Mouse (Mus musculus) myocyte (in vitro differentiated cells): ENCODE measurements around the gene Zbtb3. TPM values are rescaled to one million over a fixed set of nuclear protein-coding genes. Genes with fewer than 3 reads are reported as not detected.

Source experiments
- H3K27me3 ChIP-seq: one replicate; pipeline ENCODE4 v1.6.1; 2011; ENCODE audit not compliant: control insufficient read depth, insufficient read depth, insufficient read length
- H3K36me3 ChIP-seq: one replicate; pipeline ENCODE4 v1.6.1; 2011; ENCODE audit not compliant: control insufficient read depth, insufficient read depth
- H3K4me2 ChIP-seq: one replicate; pipeline ENCODE4 v1.6.1; 2011; ENCODE audit warnings: low read depth, control low read depth
- H3K4me3 ChIP-seq: one replicate; pipeline ENCODE4 v1.5.1; 2011; ENCODE audit warnings: mild to moderate bottlenecking, control low read depth, moderate library complexity
- H3K79me2 ChIP-seq: one replicate; pipeline ENCODE4 v1.6.1; 2011; ENCODE audit not compliant: control insufficient read depth, insufficient read depth
- H3ac ChIP-seq: one replicate; pipeline ENCODE4 v1.6.1; 2011; ENCODE audit not compliant: control insufficient read depth, insufficient read length
- CEBPB ChIP-seq: IDR thresholded peaks from 2 replicates; pipeline ENCODE4 v1.6.1; 2011; ENCODE audit warnings: mild to moderate bottlenecking, moderate library complexity; ENCODE audit not compliant: poor library complexity, insufficient read depth, severe bottlenecking
- E2F4 ChIP-seq: IDR thresholded peaks from one replicate; pipeline ENCODE4 v1.6.1; 2011; ENCODE audit warnings: mild to moderate bottlenecking, control low read depth, moderate library complexity; ENCODE audit not compliant: insufficient read depth
- MAX ChIP-seq: IDR thresholded peaks from one replicate; pipeline ENCODE4 v1.6.1; 2011; ENCODE audit warnings: low read depth, mild to moderate bottlenecking, control low read depth
- MYOD1 ChIP-seq, 3 experiments: IDR thresholded peaks; one replicate each; pipeline ENCODE4 v1.6.1; 2011; ENCODE audit warnings: control low read depth in 2 of 3, low read depth in 2 of 3, mild to moderate bottlenecking in 2 of 3, moderate library complexity in 1 of 3; ENCODE audit not compliant: insufficient read length in 2 of 3, control insufficient read depth in 1 of 3
- MYOG ChIP-seq, 3 experiments: IDR thresholded peaks; one replicate each; pipeline ENCODE4 v1.6.1; 2011; ENCODE audit warnings: control low read depth in 2 of 3, low read depth in 2 of 3, mild to moderate bottlenecking in 2 of 3; ENCODE audit not compliant: insufficient read length in 2 of 3, control insufficient read depth in 1 of 3, insufficient read depth in 1 of 3
- POLR2A ChIP-seq: IDR thresholded peaks from one replicate; pipeline ENCODE4 v1.6.1; 2011; ENCODE audit warnings: low read depth, mild to moderate bottlenecking, control low read depth, moderate library complexity; ENCODE audit not compliant: insufficient read length
- POLR2AphosphoS2 ChIP-seq: IDR thresholded peaks from one replicate; pipeline ENCODE4 v1.6.1; 2011; ENCODE audit warnings: low read depth, control low read depth; ENCODE audit not compliant: insufficient read length
- REST ChIP-seq: IDR thresholded peaks from one replicate; pipeline ENCODE4 v1.6.1; 2011; ENCODE audit warnings: mild to moderate bottlenecking, control low read depth, moderate library complexity; ENCODE audit not compliant: insufficient read depth, insufficient read length
- SRF ChIP-seq: IDR thresholded peaks from one replicate; pipeline ENCODE4 v1.6.1; 2011; ENCODE audit warnings: low read depth; ENCODE audit not compliant: control insufficient read depth, insufficient read length
- TCF12 ChIP-seq: IDR thresholded peaks from one replicate; pipeline ENCODE4 v1.6.1; 2011; ENCODE audit warnings: mild to moderate bottlenecking, control low read depth; ENCODE audit not compliant: poor library complexity, insufficient read depth, severe bottlenecking
- TCF3 ChIP-seq: IDR thresholded peaks from one replicate; pipeline ENCODE4 v1.6.1; 2011; ENCODE audit warnings: low read depth, control low read depth; ENCODE audit not compliant: insufficient read length
- USF1 ChIP-seq: IDR thresholded peaks from one replicate; pipeline ENCODE4 v1.6.1; 2011; ENCODE audit warnings: low read depth, mild to moderate bottlenecking, control low read depth, moderate library complexity
- polyA plus RNA-seq: library from polyadenylated mRNA; unstranded; fragments of >200 nt; fragmentation: generic; extraction: Trizol; gene quantifications from one replicate; pipeline ENCODE4 v1.2.1, GENCODE M21; 2012; ENCODE audit warnings: missing spikeins

Zbtb3 gene
- polyA plus RNA-seq, 1 experiment = 2.4 TPM

DNA sequence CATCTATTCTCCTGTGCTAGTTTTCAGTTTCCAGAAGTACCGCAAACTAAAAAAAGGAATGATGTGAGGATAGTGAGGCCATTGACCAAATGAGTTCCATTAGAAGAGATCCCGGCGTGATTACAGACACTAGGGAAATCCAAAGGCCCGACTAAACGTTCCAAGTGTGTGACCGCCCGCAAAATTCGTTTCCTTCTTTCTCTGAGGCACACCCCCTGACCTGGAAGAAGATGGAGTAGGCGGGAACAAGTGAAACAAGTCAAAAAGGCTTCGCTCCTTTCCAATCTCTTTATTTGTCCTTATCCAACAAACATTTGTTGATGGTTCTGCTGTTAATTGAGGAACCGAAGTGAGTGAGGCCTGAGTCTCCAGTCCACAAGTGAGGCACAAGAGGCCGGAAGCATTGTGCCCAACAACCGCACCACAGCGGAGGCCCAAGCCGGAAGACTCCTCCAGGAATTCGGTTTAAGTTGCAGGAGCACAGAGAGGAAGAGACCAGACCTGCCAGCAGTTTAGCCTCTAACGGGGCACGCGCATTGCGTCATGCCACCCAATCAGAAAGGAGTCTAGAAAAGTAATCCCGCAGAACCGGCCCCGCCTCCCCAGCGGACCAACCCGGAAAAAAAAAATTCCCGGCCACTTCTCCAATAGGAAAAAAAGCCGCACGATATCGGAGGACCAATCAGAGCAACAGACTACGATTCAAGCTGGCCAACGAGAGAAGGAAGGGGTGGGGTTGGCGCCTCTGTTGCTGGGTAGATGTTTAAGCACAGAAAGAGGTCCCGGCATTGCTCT, 16.6 kb downstream of the Zbtb3 start, which contains the start of gene Ttc9c:
Gene Ttc9c, minus strand, starts transcription at position 533 of the 795 bp plus-strand sequence.
- Histone ChIP-seq H3K4me3 (peak within 1 kb of the TSS; percentile 96), H3K27me3 (no peaks in the 10 kb centered on the region), H3K79me2 (peaks cover 73% of the 10 kb centered on the region), H3K36me3 (peaks cover 30% of the 10 kb centered on the region), H3K4me2 (peak within 1 kb of the TSS; percentile 91), H3ac (peak within 1 kb of the TSS; percentile 84)
- no peak for TF ChIP-seq TCF12
- no peak for TF ChIP-seq MYOD1 (IDR thresholded peaks at IDR 0.05; ENCODE audit: control insufficient read depth in 1 of 3, insufficient read length in 2 of 3, low read depth in 2 of 3)
- TF ChIP-seq CEBPB = peak; percentile 84; the same call in 1 of the 2 replicates
- TF ChIP-seq POLR2AphosphoS2 = peak; percentile 78
- TF ChIP-seq POLR2A = peak; percentile 69
- no peak for TF ChIP-seq MAX

DNA sequence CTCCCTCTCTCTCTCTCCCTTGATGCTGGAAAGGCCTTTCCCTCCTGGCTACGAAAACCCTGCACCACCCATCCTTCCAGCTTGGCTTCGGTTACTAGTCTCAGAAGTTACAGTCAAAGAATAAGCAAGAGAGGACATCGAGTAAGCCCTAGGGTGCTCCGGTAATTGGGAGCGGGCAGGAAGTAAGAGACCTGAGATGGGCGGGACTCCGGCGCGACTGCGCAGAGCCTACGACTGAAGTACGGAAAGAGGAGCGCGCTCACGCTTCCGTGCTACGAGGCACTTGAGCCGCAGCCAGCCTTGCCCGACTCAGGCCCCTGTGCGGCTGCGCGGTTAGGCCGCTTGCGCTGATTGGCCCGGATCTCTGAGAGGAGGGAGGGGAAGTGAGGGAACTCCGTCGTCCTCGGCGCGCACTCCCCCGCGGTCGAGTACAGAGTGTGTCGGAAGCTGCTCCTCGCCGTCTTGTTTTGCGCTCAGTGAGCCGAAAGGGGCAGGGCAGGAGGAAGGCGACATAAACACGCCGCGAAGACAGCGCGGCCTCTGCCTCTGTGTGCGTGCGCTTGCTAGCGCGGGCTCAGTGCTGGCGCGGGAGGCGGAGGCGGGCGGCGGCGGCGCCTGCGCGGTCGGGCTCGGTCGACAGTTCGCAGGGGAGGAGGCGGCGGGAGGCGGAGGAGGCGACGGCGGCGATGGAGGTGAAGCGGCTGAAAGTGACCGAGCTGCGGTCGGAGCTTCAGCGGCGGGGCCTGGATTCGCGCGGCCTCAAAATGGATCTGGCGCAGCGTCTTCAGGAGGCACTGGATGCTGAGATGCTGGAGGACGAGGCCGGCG, 17.5 kb downstream of the Zbtb3 start, which contains the start of gene Hnrnpul2:
Gene Hnrnpul2, plus strand, starts transcription at position 415 of the 828 bp plus-strand sequence.
- Histone ChIP-seq H3K4me3 (peak within 1 kb of the TSS; percentile 96), H3K27me3 (no peaks in the 10 kb centered on the region), H3ac (peak within 1 kb of the TSS; percentile 84), H3K79me2 (peaks cover 81% of the 10 kb centered on the region), H3K36me3 (peaks cover 30% of the 10 kb centered on the region), H3K4me2 (peak within 1 kb of the TSS; percentile 91)
- TF ChIP-seq MAX (no peak), MYOG (IDR thresholded peaks at IDR 0.05; ENCODE audit: control insufficient read depth in 1 of 3, insufficient read depth in 1 of 3, insufficient read length in 2 of 3, low read depth in 2 of 3) (peak in 2 of 3 experiments; percentile 1 to 23), CEBPB (no peak), MYOD1 (IDR thresholded peaks at IDR 0.05; ENCODE audit: control insufficient read depth in 1 of 3, insufficient read length in 2 of 3, low read depth in 2 of 3) (no peak), POLR2AphosphoS2 (peak; percentile 87), TCF3 (no peak), POLR2A (peak; percentile 92), REST (no peak), E2F4 (no peak), USF1 (no peak), TCF12 (no peak), SRF (no peak)

DNA sequence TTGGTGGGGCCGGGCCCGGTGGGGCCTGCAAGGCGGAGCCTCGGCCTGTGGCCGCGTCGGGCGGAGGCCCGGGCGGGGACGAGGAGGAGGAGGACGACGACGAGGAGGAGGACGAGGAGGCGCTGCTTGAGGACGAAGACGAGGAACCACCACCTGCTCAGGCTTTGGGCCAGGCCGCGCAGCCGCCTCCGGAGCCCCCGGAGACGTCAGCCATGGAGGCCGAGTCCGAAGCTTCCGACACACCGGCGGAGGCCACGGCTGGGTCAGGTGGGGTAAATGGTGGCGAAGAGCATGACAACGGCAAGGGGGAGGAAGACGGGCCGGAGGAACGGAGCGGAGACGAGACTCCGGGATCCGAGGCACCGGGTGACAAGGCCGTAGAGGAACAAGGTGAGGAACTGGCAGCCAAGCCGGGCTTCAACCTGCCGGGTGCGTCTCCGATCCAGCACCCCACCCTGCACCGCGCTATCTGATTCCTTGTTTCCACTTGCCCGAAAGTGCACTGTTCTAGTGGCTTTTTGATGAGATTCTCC, 18.1 kb downstream of the Zbtb3 start:
- H3K79me2 ChIP-seq = peaks cover 77% of the 10 kb centered on the region
- peaks cover 30% of the 10 kb centered on the region for H3K36me3 ChIP-seq
- H3ac ChIP-seq = peak overlapping the region; percentile 84
- no peaks in the 10 kb centered on the region for H3K27me3 ChIP-seq
- H3K4me2 ChIP-seq = peak overlapping the region; percentile 75
- peak overlapping the region; percentile 96 for H3K4me3 ChIP-seq
- TF ChIP-seq TCF3 (no peak), POLR2A (no peak), MYOG (IDR thresholded peaks at IDR 0.05; ENCODE audit: control insufficient read depth in 1 of 3, insufficient read depth in 1 of 3, insufficient read length in 2 of 3, low read depth in 2 of 3) (peak in 1 of 3 experiments; percentile 0), POLR2AphosphoS2 (peak; percentile 13), SRF (no peak), MYOD1 (IDR thresholded peaks at IDR 0.05; ENCODE audit: control insufficient read depth in 1 of 3, insufficient read length in 2 of 3, low read depth in 2 of 3) (peak in 1 of 3 experiments; percentile 11), USF1 (no peak), REST (no peak), E2F4 (no peak), TCF12 (no peak)

DNA sequence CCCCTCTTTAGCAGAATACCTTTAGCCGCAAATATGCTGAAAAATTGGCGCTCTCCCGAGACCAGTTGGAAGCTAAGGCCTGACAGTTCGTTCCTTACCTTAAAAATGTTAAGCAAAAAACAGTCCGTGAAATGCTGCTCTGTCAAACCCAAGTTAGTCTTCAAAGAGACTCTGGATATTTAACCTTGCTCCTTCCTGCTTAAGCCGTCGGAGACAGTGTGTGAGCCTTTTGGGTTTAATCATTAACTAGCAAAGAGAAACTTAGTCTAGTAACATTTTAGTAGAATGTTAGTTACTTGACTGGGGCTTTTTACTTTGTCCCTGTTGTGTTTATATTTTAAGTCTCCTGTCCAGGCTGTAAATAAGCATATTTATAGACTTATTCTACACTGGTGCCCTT, 18.8 kb downstream of the Zbtb3 start:
- Histone ChIP-seq H3K36me3 (peaks cover 31% of the 10 kb centered on the region), H3K27me3 (no peaks in the 10 kb centered on the region), H3K4me3 (peak overlapping the region; percentile 96), H3ac (peak overlapping the region; percentile 84), H3K4me2 (peak overlapping the region; percentile 75), H3K79me2 (peaks cover 73% of the 10 kb centered on the region)
- TF ChIP-seq E2F4 (no peak), USF1 (no peak), TCF3 (no peak), TCF12 (no peak), POLR2AphosphoS2 (no peak), SRF (no peak), MAX (no peak), MYOD1 (IDR thresholded peaks at IDR 0.05; ENCODE audit: control insufficient read depth in 1 of 3, insufficient read length in 2 of 3, low read depth in 2 of 3) (no peak), MYOG (IDR thresholded peaks at IDR 0.05; ENCODE audit: control insufficient read depth in 1 of 3, insufficient read depth in 1 of 3, insufficient read length in 2 of 3, low read depth in 2 of 3) (no peak), POLR2A (no peak), CEBPB (no peak), REST (no peak)
